Mouse (Mus musculus) hindbrain, postnatal 0 days (tissue): ENCODE measurements around the gene Agpat1. TPM values are rescaled to one million over a fixed set of nuclear protein-coding genes. Genes with fewer than 3 reads are reported as not detected.

Experiments used
- ATAC-seq: fragments of 200-750 bp; cut with Nextera tagmentation; 2 replicates; pipeline ENCODE4 v1.8.0; 2017; ENCODE audit warnings: mild to moderate bottlenecking, moderate TSS enrichment, moderate library complexity
- DNase-seq: peaks from one replicate; pipeline ENCODE4 v3.0.0-alpha.2; 2015; ENCODE audit warnings: low spot score
- H3K27ac ChIP-seq: fragments of 300-500 bp; sonication (generic); 2 replicates; pipeline ENCODE4 v1.5.1; 2014; ENCODE audit warnings: mild to moderate bottlenecking
- H3K27me3 ChIP-seq: fragments of 300-500 bp; sonication (generic); 2 replicates; pipeline ENCODE4 v1.6.1; 2014; ENCODE audit warnings: low read length, mixed read lengths; ENCODE audit not compliant: insufficient read depth
- H3K36me3 ChIP-seq: fragments of 300-500 bp; sonication (generic); 2 replicates; pipeline ENCODE4 v1.6.1; 2014; ENCODE audit warnings: low read length, mixed read lengths; ENCODE audit not compliant: insufficient read depth
- H3K4me1 ChIP-seq: fragments of 300-500 bp; sonication (generic); 2 replicates; pipeline ENCODE4 v1.6.1; 2014; ENCODE audit warnings: antibody characterized with exemption, low read length, mixed read lengths; ENCODE audit not compliant: insufficient read depth
- H3K4me2 ChIP-seq: fragments of 300-500 bp; sonication (generic); 2 replicates; pipeline ENCODE4 v1.6.1; 2014; ENCODE audit warnings: low read depth, mild to moderate bottlenecking, low read length, moderate library complexity, mixed read lengths
- H3K4me3 ChIP-seq: fragments of 300-500 bp; sonication (generic); 2 replicates; pipeline ENCODE4 v1.5.1; 2014; ENCODE audit warnings: low read length
- H3K9ac ChIP-seq: fragments of 300-500 bp; sonication (generic); replicated peaks from 2 replicates; pipeline ENCODE4 v1.6.1; 2014; ENCODE audit warnings: mild to moderate bottlenecking, low read length, moderate library complexity, mixed read lengths
- H3K9me3 ChIP-seq: fragments of 300-500 bp; sonication (generic); 2 replicates; pipeline ENCODE4 v1.6.1; 2016; ENCODE audit warnings: low read length, mixed read lengths
- CTCF ChIP-seq: IDR thresholded peaks from 2 replicates; pipeline ENCODE4 v1.5.1; 2016; ENCODE audit warnings: antibody characterized with exemption, control low read depth, low read depth
- WGBS: fragments of 180-500 bp; shearing (Covaris S2); extraction: QIAGEN DNeasy Blood & Tissue Kit; methylation state at CpG from one replicate; pipeline ENCODE4 v1.1.7; 2014; 5-methylcytosine and 5-hydroxymethylcytosine counted together
- polyA plus RNA-seq: library from polyadenylated mRNA; unstranded; fragments of >200 nt; fragmentation: Nextera tagmentation; extraction: Ambion mirVana; gene quantifications from 2 replicates; pipeline ENCODE4 v1.2.1, GENCODE M21; 2015
- total RNA-seq: library from RNA; depleted of rRNA; stranded (reverse); fragments of >200 nt; gene quantifications from 2 replicates; pipeline ENCODE4 v1.2.3, GENCODE M21; 2014

The Agpat1 gene
- total and polyA plus RNA-seq, 2 experiments from 2014 or later = 98.4 to 322 TPM

GRCm38 (mm10) chr17:34561200-34561599 is 42.9 kb upstream of the Agpat1 start:
- Histone ChIP-seq H3K4me3 (no peak overlapping the region), H3K9me3 (no peaks in the 10 kb centered on the region), H3K4me1 (no peaks in the 10 kb centered on the region), H3K27me3 (no peaks in the 10 kb centered on the region), H3K36me3 (no peaks in the 10 kb centered on the region), H3K4me2 (no peak overlapping the region), H3K27ac (no peak overlapping the region), H3K9ac (no peak overlapping the region)
- DNase-seq = peak; percentile 11
- no peak for TF ChIP-seq CTCF
- WGBS = 51% methylated on average over 8 of the region's 8 CpGs
- no peak for ATAC-seq

- Histone ChIP-seq H3K9me3 (no peaks in the 10 kb centered on the region), H3K27me3 (no peaks in the 10 kb centered on the region), H3K4me3 (no peak overlapping the region), H3K9ac (no peak overlapping the region), H3K27ac (no peak overlapping the region), H3K4me1 (no peaks in the 10 kb centered on the region), H3K36me3 (no peaks in the 10 kb centered on the region), H3K4me2 (no peak overlapping the region)
- 72% methylated on average over 3 of the region's 3 CpGs for whole genome bisulfite sequencing
- no peak for ATAC-seq
- no peak for DNase-seq
- TF ChIP-seq CTCF = no peak
Measured at GRCm38 (mm10) chr17:34562595-34562994, 41.5 kb upstream of the Agpat1 start.

DNA sequence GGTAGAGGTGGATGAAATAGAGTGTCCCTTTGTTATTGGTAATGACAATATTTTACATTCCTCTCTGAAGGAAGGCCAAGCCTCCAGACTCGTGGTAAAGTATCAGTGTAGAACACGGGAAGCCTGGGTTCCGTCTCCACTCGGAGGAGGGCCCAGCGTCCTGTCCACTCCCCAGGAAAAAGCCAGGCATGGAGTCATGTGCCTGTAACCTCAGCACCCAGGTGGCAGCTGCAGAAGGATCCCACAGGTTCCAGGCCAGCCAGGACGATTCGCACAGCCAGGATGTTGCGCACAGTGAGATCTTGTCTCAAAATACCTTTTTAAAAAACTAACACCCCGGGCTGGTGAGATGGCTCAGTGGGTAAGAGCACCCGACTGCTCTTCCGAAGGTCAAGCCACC is 40.7 kb upstream of the Agpat1 start:
- no peaks in the 10 kb centered on the region for H3K9me3 ChIP-seq
- H3K4me1 ChIP-seq = no peaks in the 10 kb centered on the region
- H3K27me3 ChIP-seq = no peaks in the 10 kb centered on the region
- DNase-seq = no peak
- no peak overlapping the region for H3K4me2 ChIP-seq
- H3K9ac ChIP-seq = no peak overlapping the region
- no peak overlapping the region for H3K27ac ChIP-seq
- 79% methylated on average over 11 of the region's 11 CpGs for WGBS
- H3K36me3 ChIP-seq = no peaks in the 10 kb centered on the region
- TF ChIP-seq CTCF = no peak
- no peak for ATAC-seq
- H3K4me3 ChIP-seq = no peak overlapping the region

DNA sequence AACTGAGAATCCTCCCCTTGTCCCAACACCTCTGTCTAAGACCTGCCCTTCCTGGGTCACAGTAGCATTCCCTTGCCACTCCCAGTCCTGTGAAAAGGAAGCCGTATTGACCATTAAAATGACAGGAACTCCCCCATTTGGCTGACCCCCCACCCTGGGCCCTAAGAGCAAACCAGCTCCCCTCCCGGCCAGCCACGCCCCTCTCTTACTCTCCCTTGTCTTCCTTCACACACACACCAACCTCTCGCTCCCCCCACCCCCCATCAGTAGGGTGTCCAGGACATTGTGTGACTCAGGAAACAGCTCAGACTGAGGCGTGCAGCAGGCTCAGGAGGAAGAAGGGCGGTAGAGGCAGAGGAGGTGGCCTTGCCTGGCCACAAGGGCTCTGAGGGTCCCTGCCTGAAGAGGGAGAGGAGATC is 40.0 kb upstream of the Agpat1 start, which contains the start of gene Notch4:
TSS of gene Notch4 (plus strand) at position 266 of the 419 bp plus-strand sequence.
- DNase-seq (no peak), ATAC-seq (no peak)
- H3K9me3 ChIP-seq = no peaks in the 10 kb centered on the region
- H3K4me1 ChIP-seq = no peaks in the 10 kb centered on the region
- H3K27ac ChIP-seq = peak within 1 kb of the TSS; percentile 60
- H3K36me3 ChIP-seq = no peaks in the 10 kb centered on the region
- WGBS = 12% methylated on average over 6 of the region's 6 CpGs
- H3K27me3 ChIP-seq = no peaks in the 10 kb centered on the region
- no peak within 1 kb of the TSS for H3K9ac ChIP-seq
- no peak for TF ChIP-seq CTCF
- peak within 1 kb of the TSS; percentile 8; the same call in 1 of the 2 replicates for H3K4me2 ChIP-seq
- no peak within 1 kb of the TSS for H3K4me3 ChIP-seq

DNA sequence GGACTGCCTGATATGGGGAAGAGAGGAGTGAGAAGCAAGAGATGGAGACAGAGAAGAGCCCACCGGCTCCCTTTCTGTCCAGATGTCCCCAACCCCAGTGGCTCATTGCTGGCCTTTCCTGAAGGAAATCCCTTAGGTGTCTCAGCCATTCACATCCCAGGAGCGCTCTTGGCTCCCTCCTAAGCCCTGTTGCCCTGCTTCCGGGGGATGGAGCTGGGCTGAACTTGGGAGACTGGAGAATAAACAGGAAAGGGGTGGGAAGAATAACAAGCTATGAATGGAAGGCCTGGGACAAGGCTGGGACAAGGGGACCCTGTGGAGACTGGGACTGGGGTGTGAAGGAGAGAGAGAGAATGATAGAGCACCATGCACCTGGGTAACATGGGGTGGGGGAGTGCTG is 39.3 kb upstream of the Agpat1 start:
- no peak for TF ChIP-seq CTCF
- H3K27me3 ChIP-seq = no peaks in the 10 kb centered on the region
- 0 out of 2 replicates have a peak overlapping the region, but pooled peaks have one; percentile 8 for H3K4me2 ChIP-seq
- H3K4me3 ChIP-seq = no peak overlapping the region
- H3K9me3 ChIP-seq = no peaks in the 10 kb centered on the region
- H3K9ac ChIP-seq = no peak overlapping the region
- H3K36me3 ChIP-seq = no peaks in the 10 kb centered on the region
- DNase-seq (no peak), ATAC-seq (0 out of 2 replicates have a peak, but pooled peaks have one; percentile 22)
- 61% methylated on average over 3 of the region's 3 CpGs for WGBS
- H3K4me1 ChIP-seq = no peaks in the 10 kb centered on the region
- peak overlapping the region; percentile 60 for H3K27ac ChIP-seq

DNA sequence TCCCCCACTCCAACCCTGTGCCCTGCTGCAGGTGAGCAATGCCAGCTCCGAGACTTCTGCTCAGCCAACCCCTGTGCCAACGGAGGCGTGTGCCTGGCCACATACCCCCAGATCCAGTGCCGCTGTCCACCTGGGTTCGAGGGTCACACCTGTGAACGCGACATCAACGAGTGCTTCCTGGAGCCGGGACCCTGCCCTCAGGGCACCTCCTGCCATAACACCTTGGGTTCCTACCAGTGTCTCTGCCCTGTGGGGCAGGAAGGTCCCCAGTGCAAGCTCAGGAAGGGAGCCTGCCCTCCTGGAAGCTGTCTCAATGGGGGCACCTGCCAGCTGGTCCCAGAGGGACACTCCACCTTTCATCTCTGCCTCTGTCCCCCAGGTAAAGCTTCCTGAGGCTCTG is 36.8 kb upstream of the Agpat1 start:
- no peaks in the 10 kb centered on the region for H3K4me1 ChIP-seq
- TF ChIP-seq CTCF = no peak
- no peaks in the 10 kb centered on the region for H3K9me3 ChIP-seq
- no peak for ATAC-seq
- no peak overlapping the region for H3K27ac ChIP-seq
- H3K27me3 ChIP-seq = no peaks in the 10 kb centered on the region
- no peak overlapping the region for H3K9ac ChIP-seq
- H3K36me3 ChIP-seq = no peaks in the 10 kb centered on the region
- no peak overlapping the region for H3K4me2 ChIP-seq
- DNase-seq = no peak
- no peak overlapping the region for H3K4me3 ChIP-seq
- 71% methylated on average over 9 of the region's 9 CpGs for WGBS

DNA sequence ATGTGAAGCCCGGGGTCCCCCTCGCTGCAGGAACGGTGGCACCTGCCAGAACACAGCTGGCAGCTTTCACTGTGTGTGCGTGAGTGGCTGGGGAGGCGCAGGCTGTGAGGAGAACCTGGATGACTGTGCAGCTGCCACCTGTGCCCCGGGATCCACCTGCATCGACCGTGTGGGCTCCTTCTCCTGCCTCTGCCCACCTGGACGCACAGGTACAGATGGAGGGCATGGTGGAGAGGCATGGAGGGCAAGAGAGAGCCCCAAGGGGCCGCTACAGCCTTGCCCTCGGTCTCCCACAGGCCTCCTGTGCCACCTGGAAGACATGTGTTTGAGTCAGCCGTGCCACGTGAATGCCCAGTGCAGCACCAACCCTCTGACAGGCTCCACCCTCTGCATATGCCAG is 35.6 kb upstream of the Agpat1 start:
- 63% methylated on average over 13 of the region's 13 CpGs for WGBS
- Histone ChIP-seq H3K4me3 (no peak overlapping the region), H3K4me1 (no peaks in the 10 kb centered on the region), H3K9ac (no peak overlapping the region), H3K4me2 (no peak overlapping the region), H3K9me3 (no peaks in the 10 kb centered on the region), H3K27ac (no peak overlapping the region), H3K27me3 (no peaks in the 10 kb centered on the region), H3K36me3 (no peaks in the 10 kb centered on the region)
- no peak for TF ChIP-seq CTCF
- DNase-seq = no peak
- no peak for ATAC-seq
